Mouse (Mus musculus) liver, embryonic 15.5 days (tissue): ENCODE results near the gene Dhx40. TPM values are rescaled to one million over a fixed set of nuclear protein-coding genes. Genes with fewer than 3 reads are reported as not detected.

Experiments used
- ATAC-seq: fragments of 200-750 bp; cut with Nextera tagmentation; 2 replicates; pipeline ENCODE4 v1.8.0; 2017; ENCODE audit warnings: moderate number of reproducible peaks, mild to moderate bottlenecking, moderate library complexity; ENCODE audit not compliant: insufficient read depth
- H3K27ac ChIP-seq: fragments of 300-500 bp; sonication (generic); replicated peaks from 2 replicates; pipeline ENCODE4 v1.5.1; 2015; ENCODE audit warnings: mild to moderate bottlenecking, inconsistent platforms
- H3K27me3 ChIP-seq: fragments of 300-500 bp; sonication (generic); 2 replicates; pipeline ENCODE4 v1.6.1; 2015; ENCODE audit warnings: mild to moderate bottlenecking, inconsistent platforms
- H3K36me3 ChIP-seq: fragments of 300-500 bp; sonication (generic); replicated peaks from 2 replicates; pipeline ENCODE4 v1.6.1; 2015; ENCODE audit warnings: moderate library complexity, mild to moderate bottlenecking, inconsistent platforms
- H3K4me1 ChIP-seq: fragments of 300-500 bp; sonication (generic); replicated peaks from 2 replicates; pipeline ENCODE4 v1.6.1; 2015; ENCODE audit warnings: inconsistent platforms
- H3K4me2 ChIP-seq: fragments of 300-500 bp; sonication (generic); 2 replicates; pipeline ENCODE4 v1.6.1; 2015; ENCODE audit warnings: moderate library complexity, mild to moderate bottlenecking, inconsistent platforms
- H3K4me3 ChIP-seq: fragments of 300-500 bp; sonication (generic); replicated peaks from 2 replicates; pipeline ENCODE4 v1.5.1; 2015; ENCODE audit warnings: mild to moderate bottlenecking, inconsistent platforms
- H3K9ac ChIP-seq: fragments of 300-500 bp; sonication (generic); 2 replicates; pipeline ENCODE4 v1.6.1; 2015; ENCODE audit warnings: moderate library complexity, mild to moderate bottlenecking, inconsistent platforms
- H3K9me3 ChIP-seq: fragments of 300-500 bp; sonication (generic); replicated peaks from 2 replicates; pipeline ENCODE4 v1.6.1; 2016; ENCODE audit warnings: inconsistent platforms
- WGBS: fragments of 180-500 bp; shearing (Covaris S2); methylation state at CpG from one replicate; pipeline ENCODE4 v1.1.7; 2015; ENCODE audit warnings: mixed read lengths; ENCODE audit not compliant: insufficient replicate concordance; 5-methylcytosine and 5-hydroxymethylcytosine counted together
- polyA plus RNA-seq: library from polyadenylated mRNA; unstranded; fragments of >200 nt; fragmentation: Nextera tagmentation; extraction: Ambion mirVana; gene quantifications from 2 replicates; pipeline ENCODE4 v1.2.1, GENCODE M21; 2015

The Dhx40 gene
- polyA plus RNA-seq, 1 experiment from 2014 or later: 8.8 TPM

DNA sequence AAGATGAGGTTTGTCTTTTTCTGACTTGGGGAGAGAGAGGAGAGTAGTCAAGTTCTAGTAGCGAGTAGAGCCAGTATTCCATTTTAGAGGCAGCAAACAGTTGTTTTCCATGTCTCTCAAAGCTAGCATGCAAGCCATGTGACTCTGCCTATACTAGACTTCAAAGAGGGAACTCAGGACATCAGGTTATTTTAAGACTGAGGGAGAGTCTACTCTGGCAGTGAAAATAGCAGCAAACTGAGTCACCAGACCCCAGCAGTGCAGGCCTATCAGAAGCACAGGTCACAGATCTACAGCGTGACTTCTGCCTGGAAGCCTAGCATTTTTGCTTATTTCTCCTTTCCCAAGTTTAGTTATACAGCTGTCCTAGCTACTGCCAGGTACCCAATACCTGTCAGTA is 76.1 kb downstream of the Dhx40 start:
- ATAC-seq: no peak
- Histone ChIP-seq H3K4me3 (no peak overlapping the region), H3K27ac (0 out of 2 replicates have a peak overlapping the region, but pooled peaks have one; percentile 26), H3K9me3 (no peaks in the 10 kb centered on the region), H3K4me1 (0 out of 2 replicates have a peak, but pooled peaks cover 9% of the 10 kb centered on the region), H3K36me3 (peaks cover 86% of the 10 kb centered on the region), H3K9ac (no peak overlapping the region), H3K27me3 (no peaks in the 10 kb centered on the region), H3K4me2 (no peak overlapping the region)
- WGBS: 89% methylated on average over 2 of the region's 2 CpGs

GRCm38 (mm10) chr11:86725607-86726006 is 81.9 kb downstream of the Dhx40 start:
- Histone ChIP-seq H3K9ac (no peak overlapping the region), H3K36me3 (peaks cover 76% of the 10 kb centered on the region), H3K27ac (no peak overlapping the region), H3K9me3 (no peaks in the 10 kb centered on the region), H3K27me3 (no peaks in the 10 kb centered on the region), H3K4me3 (no peak overlapping the region), H3K4me1 (no peaks in the 10 kb centered on the region), H3K4me2 (no peak overlapping the region)
- ATAC-seq: no peak

- no peaks in the 10 kb centered on the region for H3K4me1 ChIP-seq
- H3K9me3 ChIP-seq: no peaks in the 10 kb centered on the region
- no peak for ATAC-seq
- peaks cover 78% of the 10 kb centered on the region for H3K36me3 ChIP-seq
- WGBS: 84% methylated on average over 7 of the region's 7 CpGs
- no peaks in the 10 kb centered on the region for H3K27me3 ChIP-seq
- no peak overlapping the region for H3K27ac ChIP-seq
- H3K4me2 ChIP-seq: no peak overlapping the region
- H3K4me3 ChIP-seq: no peak overlapping the region
- H3K9ac ChIP-seq: no peak overlapping the region
These were observed 82.6 kb downstream of the Dhx40 start for GRCm38 (mm10) chr11:86724982-86725381.

GRCm38 (mm10) chr11:86724004-86724403 is 83.5 kb downstream of the Dhx40 start:
- no peak overlapping the region for H3K27ac ChIP-seq
- no peaks in the 10 kb centered on the region for H3K27me3 ChIP-seq
- H3K4me1 ChIP-seq: no peaks in the 10 kb centered on the region
- no peak overlapping the region for H3K9ac ChIP-seq
- WGBS: 79% methylated on average over 3 of the region's 3 CpGs
- H3K4me2 ChIP-seq: no peak overlapping the region
- no peaks in the 10 kb centered on the region for H3K9me3 ChIP-seq
- peaks cover 79% of the 10 kb centered on the region for H3K36me3 ChIP-seq
- no peak overlapping the region for H3K4me3 ChIP-seq
- no peak for ATAC-seq

- peaks cover 81% of the 10 kb centered on the region for H3K36me3 ChIP-seq
- ATAC-seq: no peak
- WGBS: 47% methylated on average over 8 of the region's 8 CpGs
- no peak overlapping the region for H3K27ac ChIP-seq
- H3K4me2 ChIP-seq: no peak overlapping the region
- no peaks in the 10 kb centered on the region for H3K27me3 ChIP-seq
- no peaks in the 10 kb centered on the region for H3K4me1 ChIP-seq
- H3K9me3 ChIP-seq: no peaks in the 10 kb centered on the region
- no peak overlapping the region for H3K4me3 ChIP-seq
- H3K9ac ChIP-seq: no peak overlapping the region
These were observed 88.2 kb downstream of the Dhx40 start for GRCm38 (mm10) chr11:86719390-86719789.

Other genes starting within 250 kb of the Dhx40 start
- 80.8 and 81.0 TPM in 2 replicates for gene Vmp1, start 123.9 kb downstream of the Dhx40 start, polyA plus RNA-seq
- 14.3 and 15.0 TPM in 2 replicates for gene Ptrh2, start 123.8 kb downstream of the Dhx40 start, polyA plus RNA-seq
- 79.4 and 91.3 TPM in 2 replicates for gene Cltc, start 50.2 kb downstream of the Dhx40 start, polyA plus RNA-seq
- gene Ypel2, start 186.0 kb upstream of the Dhx40 start, polyA plus RNA-seq: 1.5 and 1.7 TPM in 2 replicates